Mouse (Mus musculus) induced T-regulatory cell, adult 2 months (primary cell): ENCODE measurements around the gene Grk3.

ENCODE experiments used
- DNase-seq: peaks from one replicate; pipeline ENCODE4 v3.0.0-alpha.2; 2012; ENCODE audit warnings: low read depth

Gene Grk3

GRCm38 (mm10) chr5:112864719-112865367 lies 150.7 kb downstream of the Grk3 start:
- DNase-seq: peak; percentile 15
